Mouse (Mus musculus): ENCODE data around the gene Efemp2.

GRCm38 (mm10) chr19:5431911-5432464 lies 41.8 kb upstream of the Efemp2 start:
- TF ChIP-seq CTCF (IDR thresholded peaks at IDR 0.05; ENCODE audit: borderline replicate concordance, insufficient read depth, low read length): no peak
- TF ChIP-seq POLR2A (IDR thresholded peaks at IDR 0.05; ENCODE audit: low read depth, low read length): no peak

All from embryonic fibroblast, embryonic 13.5 days (primary cell).